Mouse (Mus musculus) adrenal gland, adult 18-20 months (tissue): ENCODE measurements around the gene Rab11fip2. TPM values are rescaled to one million over a fixed set of nuclear protein-coding genes. Genes with fewer than 3 reads are reported as not detected.
A peak's percentile ranks its signal among the peaks of the same experiment; 100 is the strongest.

Source experiments
- DNase-seq, 2 experiments: peaks; one replicate each; pipeline ENCODE4 v3.0.0; 2021 to 2022; ENCODE audit warnings: low spot score in 2 of 2
- long read RNA-seq, 2 experiments: library from polyadenylated mRNA; stranded (forward); transcript quantifications; one replicate each; pipeline ENCODE4 v2.0.0; 2021
- total RNA-seq, 2 experiments: library from RNA; stranded (reverse); gene quantifications; 1 replicate in 1 of 2; 2 replicates in 1 of 2; pipeline ENCODE4 v1.2.3; 2021

The Rab11fip2 gene
- total RNA-seq = 10 to 100 TPM; 11.3 to 11.4 TPM
- long read RNA-seq, experiment 1 = 0 reads
- long read RNA-seq, experiment 2, partial matches to known transcripts = 1 of 4 reads
- long read RNA-seq, experiment 2, other reads (novel, unspliced or antisense) = 3 of 4 reads

- DNase-seq = peak; percentile 84 to 89
Measured at GRCm38 (mm10) chr19:59943322-59943871, at the start of gene Rab11fip2. Gene Rab11fip2, minus strand, starts transcription at chr19:59943654.

- no peak for DNase-seq
Measured at GRCm38 (mm10) chr19:59981588-59981987, 38.1 kb upstream of the Rab11fip2 start.

GRCm38 (mm10) chr19:59954936-59955335, 11.5 kb upstream of the Rab11fip2 start:
- DNase-seq = no peak

- DNase-seq = no peak
Measured at GRCm38 (mm10) chr19:59949731-59950130, 6.3 kb upstream of the Rab11fip2 start.

- DNase-seq = peak in 1 of 2 experiments; percentile 6
Measured at GRCm38 (mm10) chr19:59942716-59943321, 635 bp downstream of the Rab11fip2 start.

- DNase-seq = no peak
Measured at GRCm38 (mm10) chr19:59939711-59940110, 3.7 kb downstream of the Rab11fip2 start.

- no peak for DNase-seq
Measured at GRCm38 (mm10) chr19:59932085-59932484, 11.4 kb downstream of the Rab11fip2 start.

GRCm38 (mm10) chr19:59928672-59929071, 14.8 kb downstream of the Rab11fip2 start:
- DNase-seq = no peak

- no peak for DNase-seq
Measured at GRCm38 (mm10) chr19:59926125-59926524, 17.3 kb downstream of the Rab11fip2 start.

- DNase-seq = no peak
Measured at GRCm38 (mm10) chr19:59920846-59921245, 22.6 kb downstream of the Rab11fip2 start.

- no peak for DNase-seq
Measured at GRCm38 (mm10) chr19:59917901-59918613, 25.4 kb downstream of the Rab11fip2 start.

GRCm38 (mm10) chr19:59911554-59911953, 31.9 kb downstream of the Rab11fip2 start:
- no peak for DNase-seq

GRCm38 (mm10) chr19:59905296-59906081, 38.0 kb downstream of the Rab11fip2 start:
- DNase-seq = no peak

GRCm38 (mm10) chr19:59899965-59900364, 43.5 kb downstream of the Rab11fip2 start:
- no peak for DNase-seq

GRCm38 (mm10) chr19:59898301-59898700, 45.2 kb downstream of the Rab11fip2 start:
- DNase-seq = no peak

- no peak for DNase-seq
Measured at GRCm38 (mm10) chr19:59889383-59889782, 54.1 kb downstream of the Rab11fip2 start.

GRCm38 (mm10) chr19:59888846-59889245, 54.6 kb downstream of the Rab11fip2 start:
- DNase-seq = no peak

- DNase-seq = no peak
Measured at GRCm38 (mm10) chr19:59887866-59888265, 55.6 kb downstream of the Rab11fip2 start.

- DNase-seq = no peak
Measured at GRCm38 (mm10) chr19:59885301-59885700, 58.2 kb downstream of the Rab11fip2 start.

GRCm38 (mm10) chr19:59877238-59877637, 66.2 kb downstream of the Rab11fip2 start:
- no peak for DNase-seq

- DNase-seq = no peak
Measured at GRCm38 (mm10) chr19:59866666-59867065, 76.8 kb downstream of the Rab11fip2 start.
